Mouse (Mus musculus) embryonic stem cell, embryonic (primary cell): ENCODE measurements around the gene Flt3.

Experiments used
- CTCF ChIA-PET, 4 experiments: fragments of 300-600 bp in 2 of 4; fragments of 350-600 bp in 2 of 4; sonication (Branson Sonifier 250); formaldehyde crosslinking; loops; one replicate each; lab custom pipeline; 2022; ENCODE audit warnings: inconsistent platforms in 2 of 4; lab: Charles Lee
- POLR2A ChIA-PET, 4 experiments: fragments of 300-600 bp in 2 of 4; fragments of 350-600 bp in 2 of 4; sonication (Branson Sonifier 250); formaldehyde crosslinking; loops; one replicate each; lab custom pipeline; 2022; ENCODE audit warnings: antibody characterized with exemption in 4 of 4, inconsistent platforms in 1 of 4; lab: Charles Lee

Flt3 gene

GRCm38 (mm10) chr5:147340741-147341414, 59.4 kb downstream of the Flt3 start:
- CTCF ChIA-PET, result interaction anchor here in 3 of 4 experiments (0.6 to 1.2 kb wide), 4 partner anchors 7 to 949 kb away, joined by 3 to 4 read pairs (median 4); no protein-coding TSS in a partner anchor
- POLR2A ChIA-PET, result interaction anchor here in 2 of 4 experiments (0.6 kb wide), 2 partner anchors 61 to 957 kb away, joined by 3 to 5 read pairs; no protein-coding TSS in a partner anchor

GRCm38 (mm10) chr5:147339560-147339959, 60.7 kb downstream of the Flt3 start:
- CTCF ChIA-PET, result interaction anchor here in 1 of 4 experiments (1.0 to 1.1 kb wide), 2 partner anchors 20 to 112 kb away, joined by 3 to 5 read pairs; no protein-coding TSS in a partner anchor

GRCm38 (mm10) chr5:147338967-147339366, 61.3 kb downstream of the Flt3 start:
- ChIA-PET CTCF (interaction anchor here in 3 of 4 experiments (0.8 to 1.5 kb wide), 6 partner anchors 8 to 448 kb away, joined by 3 to 6 read pairs (median 4); no protein-coding TSS in a partner anchor), POLR2A (interaction anchor here in 1 of 4 experiments (0.6 kb wide), 1 partner anchor 421 kb away, joined by 3 read pairs; no protein-coding TSS in a partner anchor)

More at GRCm38 (mm10) chr5:147339560-147339959, 60.7 kb downstream of the Flt3 start:
- POLR2A ChIA-PET, result no interaction called here

DNA sequence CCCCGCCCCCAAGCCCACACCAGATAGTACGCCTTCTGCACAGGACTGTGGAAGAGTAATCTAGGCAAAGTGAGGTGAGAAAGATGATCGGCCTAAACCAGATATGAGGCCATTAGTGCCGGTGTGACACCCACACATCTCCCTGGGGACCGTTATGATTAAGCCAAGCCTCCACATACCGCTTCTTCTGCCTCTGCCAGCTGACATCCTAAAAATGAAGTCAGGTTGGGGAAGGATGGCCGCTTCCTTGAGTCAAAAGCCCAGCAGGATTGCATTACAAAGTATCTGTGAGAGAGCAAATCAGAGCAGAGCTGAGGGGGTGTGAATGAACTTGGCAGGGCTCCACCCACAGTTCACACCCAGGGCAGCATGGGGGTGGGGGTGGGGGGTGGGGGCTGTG, 67.6 kb downstream of the Flt3 start:
- POLR2A ChIA-PET, result interaction anchor here in 1 of 4 experiments (1.0 kb wide), 1 partner anchor 16 kb away, joined by 3 read pairs; no protein-coding TSS in a partner anchor
- CTCF ChIA-PET, result interaction anchor here (0.7 to 1.7 kb wide), 8 partner anchors 12 to 413 kb away, joined by 3 to 9 read pairs (median 4); no protein-coding TSS in a partner anchor

DNA sequence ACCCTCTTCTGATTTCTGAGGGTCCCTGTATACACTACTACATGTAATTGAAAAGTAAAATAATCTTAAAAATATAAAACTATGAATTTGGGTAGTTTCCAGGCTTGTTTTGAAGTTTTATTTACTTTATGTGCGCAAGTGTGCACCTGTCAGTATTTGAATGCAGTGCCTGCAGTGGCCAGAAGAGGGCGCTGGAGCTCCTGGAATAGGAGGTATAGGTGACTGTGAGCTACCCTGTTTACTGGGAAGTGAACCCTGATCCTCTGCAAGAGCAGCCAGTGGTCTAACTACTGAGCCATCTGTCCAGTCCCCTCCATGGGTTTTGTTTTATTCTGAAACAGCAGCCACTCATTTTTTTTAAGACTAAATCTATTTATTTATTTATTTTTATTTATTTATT, 68.7 kb downstream of the Flt3 start:
- POLR2A ChIA-PET, result interaction anchor here in 2 of 4 experiments (0.5 to 0.6 kb wide), 2 partner anchors 13 to 26 kb away, joined by 3 read pairs; no protein-coding TSS in a partner anchor

GRCm38 (mm10) chr5:147329946-147330345, 70.3 kb downstream of the Flt3 start:
- ChIA-PET POLR2A (interaction anchor here in 1 of 4 experiments (1.2 kb wide), 1 partner anchor 33 kb away, joined by 3 read pairs; no protein-coding TSS in a partner anchor), CTCF (interaction anchor here (0.5 to 2.5 kb wide), 9 partner anchors 9 to 612 kb away, joined by 3 to 13 read pairs (median 3); no protein-coding TSS in a partner anchor)

More for the DNA sequence above, 68.7 kb downstream of the Flt3 start:
- CTCF ChIA-PET, result interaction anchor here (0.6 to 1.7 kb wide), 36 partner anchors 12 to 625 kb away, joined by 3 to 12 read pairs (median 3); partner anchors contain the start of gene Pan3 (in 1 of the 4)

- ChIA-PET POLR2A (interaction anchor here in 2 of 4 experiments (0.5 to 1.6 kb wide), 3 partner anchors 16 to 632 kb away, joined by 4 to 6 read pairs (median 5); no protein-coding TSS in a partner anchor), CTCF (interaction anchor here (0.5 to 2.5 kb wide), 7 partner anchors 8 to 734 kb away, joined by 3 to 13 read pairs (median 5); no protein-coding TSS in a partner anchor)
These were observed 72.7 kb downstream of the Flt3 start for GRCm38 (mm10) chr5:147327636-147328035.

DNA sequence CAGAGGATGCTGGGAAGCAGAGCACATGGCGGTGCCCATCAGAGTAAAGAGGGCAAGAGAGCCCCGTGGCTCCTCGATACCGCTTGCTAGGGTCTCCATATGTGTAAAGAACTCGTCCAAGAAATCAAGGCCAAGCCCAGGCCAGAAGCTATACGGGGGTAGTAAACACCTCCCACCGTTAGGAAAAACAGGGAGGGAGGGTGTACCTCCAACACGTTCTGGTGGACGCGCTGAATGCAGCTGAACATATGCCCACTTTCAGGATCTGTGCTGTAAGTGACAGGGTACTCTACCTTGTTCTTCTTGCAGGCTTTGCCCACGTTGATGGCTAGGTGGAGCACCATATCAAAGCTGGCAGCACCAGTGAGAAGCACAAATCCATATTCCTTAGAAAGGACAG, 74.4 kb downstream of the Flt3 start:
- ChIA-PET CTCF (interaction anchor here (0.5 to 0.9 kb wide), 7 partner anchors 26 to 414 kb away, joined by 3 to 19 read pairs (median 5); no protein-coding TSS in a partner anchor), POLR2A (interaction anchor here in 1 of 4 experiments (0.6 to 1.6 kb wide), 2 partner anchors 14 to 57 kb away, joined by 4 to 6 read pairs; no protein-coding TSS in a partner anchor)

- CTCF ChIA-PET, result no interaction called here
- POLR2A ChIA-PET, result no interaction called here
These were observed 76.9 kb downstream of the Flt3 start for GRCm38 (mm10) chr5:147323237-147323917.

- ChIA-PET CTCF (no interaction called here), POLR2A (no interaction called here)
These were observed 78.1 kb downstream of the Flt3 start, which contains the start of gene Urad for GRCm38 (mm10) chr5:147322183-147322582. Gene Urad (minus strand): TSS chr5:147322440.

DNA sequence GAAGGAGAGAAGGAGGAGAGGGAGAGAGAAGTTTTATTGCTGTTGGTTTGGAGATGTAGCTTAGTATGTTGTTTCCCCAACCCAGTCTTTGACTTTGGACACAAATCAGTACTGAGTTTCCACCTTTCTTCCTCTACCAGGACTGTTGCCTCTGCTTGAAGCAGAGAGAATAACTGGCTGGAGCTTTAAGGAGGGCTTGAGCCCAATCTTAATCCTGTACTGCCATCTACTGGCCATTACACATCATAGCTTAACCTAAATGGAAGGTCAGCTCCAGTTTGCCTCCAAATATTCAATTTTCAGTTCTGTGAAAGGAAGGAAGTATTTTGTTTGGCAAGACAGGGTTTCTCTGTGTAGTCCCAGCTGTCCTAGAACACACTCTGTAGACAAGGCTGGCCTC, 80.6 kb downstream of the Flt3 start:
- ChIA-PET CTCF (interaction anchor here (0.5 to 3.9 kb wide), 88 partner anchors 9 to 644 kb away, joined by 3 to 62 read pairs (median 4); partner anchors contain the start of genes Cdx2 (in 3 of the 4), Pdx1 (in 2 of the 4), Mtif3 (in 1 of the 4) and Polr1d (in 1 of the 4)), POLR2A (interaction anchor here in 2 of 4 experiments (0.7 to 1.6 kb wide), 3 partner anchors 13 to 380 kb away, joined by 3 to 5 read pairs (median 4); partner anchors contain the start of gene Cdx2 (in 1 of the 2))

- CTCF ChIA-PET, result interaction anchor here (0.7 to 3.9 kb wide), 17 partner anchors 8 to 643 kb away, joined by 3 to 62 read pairs (median 7); no protein-coding TSS in a partner anchor
- POLR2A ChIA-PET, result interaction anchor here in 1 of 4 experiments (1.0 to 1.3 kb wide), 2 partner anchors 11 to 18 kb away, joined by 4 to 6 read pairs; partner anchors contain the start of gene Cdx2
These were observed 82.3 kb downstream of the Flt3 start for GRCm38 (mm10) chr5:147317991-147318390.

- CTCF ChIA-PET, result interaction anchor here (0.5 to 3.5 kb wide), 12 partner anchors 11 to 411 kb away, joined by 3 to 62 read pairs (median 5); no protein-coding TSS in a partner anchor
These were observed 83.0 kb downstream of the Flt3 start for GRCm38 (mm10) chr5:147317321-147317720.

DNA sequence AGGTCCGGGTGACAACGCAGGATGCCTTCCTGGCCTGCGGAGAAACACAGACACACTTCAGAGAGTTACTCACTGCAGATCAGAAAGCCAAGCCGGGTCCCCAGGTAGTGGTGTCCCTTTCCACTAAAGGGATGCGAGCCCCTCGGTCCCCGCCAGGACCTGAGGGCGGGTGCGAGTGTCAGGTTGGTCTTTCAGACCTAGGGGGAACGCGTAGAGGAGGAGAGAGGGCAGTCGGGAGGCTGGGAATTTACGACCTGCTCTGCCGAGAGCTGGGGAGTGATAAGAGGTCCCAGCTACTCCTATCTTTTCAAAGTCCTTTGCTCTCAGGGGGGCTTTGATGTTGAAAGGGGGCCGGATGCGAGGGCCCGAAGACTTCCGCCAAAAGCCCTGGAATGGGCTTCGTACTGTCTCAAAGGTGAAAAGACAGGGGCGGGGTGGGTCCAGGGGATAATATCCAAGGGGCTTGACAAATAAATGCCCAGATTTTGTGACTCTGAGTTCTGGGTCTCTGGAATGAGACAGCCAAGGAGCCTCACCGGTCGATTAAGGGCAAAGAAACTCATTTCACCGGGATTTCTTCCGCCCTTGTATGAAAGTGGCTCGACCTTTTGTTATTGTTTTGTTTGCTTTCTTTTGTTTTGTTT, 84.7 kb downstream of the Flt3 start:
- POLR2A ChIA-PET, result interaction anchor here in 3 of 4 experiments (0.5 to 1.4 kb wide), 6 partner anchors 8 to 1056 kb away, joined by 3 to 5 read pairs (median 3); partner anchors contain the start of gene Cdx2 (in 2 of the 3)
- CTCF ChIA-PET, result interaction anchor here (0.5 to 2.0 kb wide), 14 partner anchors 9 to 632 kb away, joined by 3 to 9 read pairs (median 4); partner anchors contain the start of gene Cdx2 (in 1 of the 4)

More at GRCm38 (mm10) chr5:147317321-147317720, 83.0 kb downstream of the Flt3 start:
- POLR2A ChIA-PET, result interaction anchor here in 2 of 4 experiments (0.6 to 0.7 kb wide), 2 partner anchors 240 to 522 kb away, joined by 3 read pairs; partner anchors contain the start of genes Polr1d (in 1 of the 2) and Usp12 (in 1 of the 2)

GRCm38 (mm10) chr5:147314646-147315431, 85.5 kb downstream of the Flt3 start:
- CTCF ChIA-PET, result interaction anchor here (0.5 to 1.7 kb wide), 8 partner anchors 16 to 631 kb away, joined by 3 to 9 read pairs (median 4); no protein-coding TSS in a partner anchor
- POLR2A ChIA-PET, result interaction anchor here in 3 of 4 experiments (0.5 to 0.9 kb wide), 5 partner anchors 9 to 1056 kb away, joined by 3 read pairs; no protein-coding TSS in a partner anchor
